Mouse (Mus musculus): ENCODE measurements around the gene Padi4. TPM values are rescaled to one million over a fixed set of nuclear protein-coding genes. Genes with fewer than 3 reads are reported as not detected.

The Padi4 gene
- total RNA-seq, 2 experiments from 2014 or later: 2.8 to 5.1 TPM

- no peak for ATAC-seq (replicated peaks; ENCODE audit: poor library complexity, severe bottlenecking)
These were observed 65.6 kb downstream of the Padi4 start for GRCm38 (mm10) chr4:140708297-140708927.

DNA sequence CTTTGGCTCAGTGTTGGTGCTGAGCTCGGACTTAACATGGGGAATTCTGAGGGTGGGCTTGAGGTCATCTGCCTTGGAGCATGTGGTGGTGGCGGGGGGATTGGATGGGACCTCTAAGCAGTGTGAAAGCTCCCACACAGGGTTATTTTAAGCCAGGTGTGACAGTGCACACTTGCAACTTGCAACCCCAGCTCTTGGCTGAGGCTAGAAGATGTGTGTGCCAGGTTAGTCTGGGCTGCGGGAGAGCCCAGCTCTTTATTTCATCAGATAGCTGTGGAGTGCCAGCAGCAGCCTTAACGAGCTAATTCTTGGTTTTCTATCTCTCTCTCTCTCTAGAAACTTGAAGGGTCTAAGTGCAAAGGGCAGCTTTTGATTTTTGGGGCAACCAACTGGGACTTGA lies 66.4 kb downstream of the Padi4 start:
- no peak for ATAC-seq (replicated peaks; ENCODE audit: poor library complexity, severe bottlenecking)

DNA sequence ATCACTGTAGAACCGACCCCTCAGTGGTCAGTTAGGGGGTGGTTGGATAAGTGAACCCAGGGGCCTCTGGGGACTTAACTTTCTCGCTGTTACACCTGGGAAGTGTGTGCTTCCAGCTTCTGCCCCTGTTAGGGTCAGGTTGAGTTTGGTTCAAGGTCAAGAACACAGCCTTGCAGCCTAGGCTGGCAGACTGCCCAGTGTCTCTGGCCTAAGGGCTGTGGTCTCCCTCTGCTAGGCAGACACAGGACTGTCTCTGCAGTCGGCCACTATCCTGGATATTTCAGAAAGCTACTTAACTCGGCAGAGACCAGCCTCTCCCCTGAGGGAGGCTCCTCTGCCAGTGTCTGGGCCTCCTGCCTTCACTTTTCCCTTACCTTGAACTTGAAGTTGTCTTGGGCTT lies 69.9 kb downstream of the Padi4 start:
- ATAC-seq (replicated peaks; ENCODE audit: poor library complexity, severe bottlenecking): no peak

DNA sequence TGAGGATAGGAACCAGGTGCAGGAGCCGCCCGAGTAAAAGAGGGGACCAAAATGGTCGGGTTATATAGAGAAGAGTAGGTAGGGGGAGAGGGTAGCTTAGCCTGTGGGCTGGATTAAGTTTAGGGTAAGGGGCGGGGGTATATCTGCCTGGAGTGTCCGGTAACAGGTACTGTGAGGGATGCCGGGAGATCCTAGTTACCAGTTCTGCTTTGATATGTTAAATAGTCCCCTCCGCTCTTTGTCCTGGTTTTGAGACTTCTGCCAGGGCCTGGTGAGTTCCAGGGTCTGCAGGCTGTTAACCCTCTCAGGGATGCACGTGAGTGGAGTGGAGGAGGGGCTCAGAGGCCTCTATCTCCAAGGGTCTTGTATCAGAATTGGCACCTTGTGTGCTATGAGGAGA lies 70.4 kb downstream of the Padi4 start:
- ATAC-seq (replicated peaks; ENCODE audit: poor library complexity, severe bottlenecking): no peak

- ATAC-seq (replicated peaks; ENCODE audit: poor library complexity, severe bottlenecking): peak; percentile 20
These were observed 71.3 kb downstream of the Padi4 start for GRCm38 (mm10) chr4:140702611-140703327.

DNA sequence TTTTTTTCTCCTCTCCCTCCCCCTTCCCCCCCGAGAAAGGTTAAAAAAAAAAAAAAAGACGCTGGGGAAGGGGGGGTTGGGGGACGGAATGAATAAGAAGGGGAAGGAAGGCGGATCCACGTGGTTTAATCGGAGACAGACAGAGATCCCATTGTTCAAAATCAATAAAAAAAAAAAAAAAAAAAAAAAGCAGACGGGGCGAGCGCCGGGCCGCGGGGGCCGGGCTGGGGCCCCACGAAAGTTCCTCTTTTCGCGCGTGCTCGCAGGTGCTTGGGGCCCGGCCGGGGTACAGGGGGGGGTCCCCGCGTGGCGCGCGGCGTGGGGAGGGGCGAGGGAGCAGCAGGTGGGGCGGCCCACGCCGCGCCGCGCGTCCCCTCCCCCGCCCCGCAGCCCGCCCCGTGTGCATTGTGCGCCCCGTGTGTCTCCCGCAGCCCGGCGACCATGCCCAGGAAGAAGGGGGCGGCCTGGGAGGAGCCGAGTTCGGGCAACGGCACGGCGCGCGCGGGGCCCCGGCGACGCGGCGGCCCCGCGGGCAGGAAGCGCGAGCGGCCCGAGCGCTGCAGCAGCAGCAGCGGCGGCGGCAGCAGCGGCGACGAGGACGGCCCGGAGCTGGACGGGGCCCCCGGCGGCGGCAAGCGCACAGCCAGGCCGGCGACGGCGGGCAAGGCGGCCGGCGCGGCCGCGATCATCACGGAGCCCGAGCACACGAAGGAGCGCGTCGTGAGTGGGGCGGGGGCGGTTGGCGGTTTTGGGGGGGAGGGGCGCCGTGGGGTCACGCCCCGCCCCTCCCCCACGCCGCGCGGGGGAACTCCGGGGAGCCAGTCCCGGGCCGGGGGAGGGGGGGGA lies 72.1 kb downstream of the Padi4 start:
- ATAC-seq (replicated peaks; ENCODE audit: poor library complexity, severe bottlenecking): peak; percentile 13

- peak; percentile 36 for ATAC-seq (replicated peaks; ENCODE audit: poor library complexity, severe bottlenecking)
These were observed 72.9 kb downstream of the Padi4 start for GRCm38 (mm10) chr4:140701049-140701715.

DNA sequence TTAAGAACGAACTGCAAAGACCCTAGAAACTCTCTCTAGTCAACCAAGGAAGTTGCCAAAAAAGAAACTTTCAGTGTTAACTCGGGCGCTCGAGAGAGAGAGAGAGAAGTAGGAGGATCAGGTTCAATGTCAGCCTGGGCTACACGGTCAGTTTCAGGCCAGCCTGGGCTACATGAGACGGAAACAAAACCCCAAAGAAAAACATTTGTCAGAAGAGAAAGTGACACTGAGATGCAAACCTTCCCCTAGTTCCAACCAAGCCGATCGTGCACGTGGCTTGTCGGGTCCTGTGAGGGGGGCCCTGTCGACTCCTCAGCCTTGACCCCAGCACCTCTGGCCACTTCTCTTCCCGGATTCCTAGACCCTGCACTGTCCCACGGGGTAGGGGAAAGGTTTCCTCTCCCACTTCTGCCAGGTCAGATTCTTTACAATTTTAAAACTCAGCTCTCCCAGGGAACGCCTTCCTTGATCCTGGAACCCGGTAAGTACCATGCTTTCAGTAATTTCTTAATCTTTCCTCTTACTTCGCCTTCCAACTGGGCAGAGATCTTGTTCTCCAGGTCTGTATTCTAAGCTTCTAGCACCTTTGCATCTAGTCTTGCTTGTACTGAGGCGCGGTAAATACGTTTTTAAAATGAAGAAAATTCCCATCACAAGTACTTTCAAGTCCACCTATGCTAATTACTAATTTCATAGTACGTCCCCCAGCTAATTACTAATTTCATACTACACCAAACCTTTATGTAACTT lies 73.6 kb downstream of the Padi4 start, which contains the start of gene Rcc2:
TSS of gene Rcc2 (plus strand) at position 273 of the 750 bp plus-strand sequence.
- ATAC-seq (replicated peaks; ENCODE audit: poor library complexity, severe bottlenecking): 0 out of 2 replicates have a peak, but pooled peaks have one; percentile 2

DNA sequence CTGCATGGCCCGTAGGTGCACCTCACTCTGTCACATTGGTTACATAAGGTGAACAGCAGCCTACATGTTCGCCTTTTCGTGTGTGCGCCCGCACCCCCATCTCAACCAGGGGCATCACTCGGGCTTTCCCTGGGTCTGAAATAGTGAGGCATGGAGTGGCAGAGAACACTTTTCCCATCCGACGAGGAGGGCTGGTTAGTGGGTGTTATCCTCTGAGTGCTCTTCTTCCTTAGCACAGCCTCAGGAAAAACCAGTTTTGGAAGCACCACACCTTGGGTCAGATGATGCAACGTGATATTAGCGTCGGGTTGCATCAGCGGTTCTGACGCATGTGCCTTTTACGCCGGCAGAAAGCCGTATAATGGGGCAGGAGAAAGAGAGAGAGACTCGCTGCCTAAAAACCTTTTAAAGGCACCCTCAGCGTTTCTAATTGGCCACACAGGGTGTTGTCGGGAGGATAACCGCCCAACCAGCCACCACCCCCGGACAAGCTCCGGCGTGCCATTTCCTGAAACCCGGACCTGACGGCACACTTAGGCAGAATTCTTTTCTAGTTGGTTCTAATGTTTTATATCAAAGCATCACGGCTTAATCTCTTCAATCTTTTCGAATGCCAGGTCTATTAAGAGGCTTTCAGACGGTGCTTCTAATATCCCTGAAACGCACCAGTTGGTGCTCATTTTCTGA lies 74.5 kb downstream of the Padi4 start:
- ATAC-seq (replicated peaks; ENCODE audit: poor library complexity, severe bottlenecking): peak; percentile 63

Other genes starting within 250 kb of the Padi4 start
- 4.2 and 6.0 TPM in 2 replicates for gene Arhgef10l, start 108.2 kb downstream of the Padi4 start, total RNA-seq (2014; fragmentation: Nextera tagmentation)
- gene Arhgef10l, start 108.2 kb downstream of the Padi4 start, total RNA-seq (2017): 6.9 and 7.2 TPM in 2 replicates
- 150 and 183 TPM in 2 replicates for gene Rcc2, start 73.7 kb downstream of the Padi4 start, total RNA-seq (2014; fragmentation: Nextera tagmentation)
- gene Rcc2, start 73.7 kb downstream of the Padi4 start, total RNA-seq (2017): 146 and 176 TPM in 2 replicates
- not detected in 2 replicates for gene Padi6, start 31.6 kb downstream of the Padi4 start, total RNA-seq (2014; fragmentation: Nextera tagmentation)
- gene Padi6, start 31.6 kb downstream of the Padi4 start, total RNA-seq (2017): not detected in 2 replicates
- 0.19 and 0.21 TPM in 2 replicates for gene Padi3, start 36.4 kb upstream of the Padi4 start, total RNA-seq (2014; fragmentation: Nextera tagmentation)
- 0.04 TPM in 1 of 2 replicates, not detected in the other for gene Padi3, start 36.4 kb upstream of the Padi4 start, total RNA-seq (2017)
- gene Padi1, start 71.5 kb upstream of the Padi4 start, total RNA-seq (2014; fragmentation: Nextera tagmentation): not detected in 2 replicates
- gene Padi1, start 71.5 kb upstream of the Padi4 start, total RNA-seq (2017): not detected in 2 replicates
- gene Padi2, start 132.1 kb upstream of the Padi4 start, total RNA-seq (2014; fragmentation: Nextera tagmentation): 13.1 TPM in 2 replicates
- 4.0 and 6.6 TPM in 2 replicates for gene Padi2, start 132.1 kb upstream of the Padi4 start, total RNA-seq (2017)
- 143 and 167 TPM in 2 replicates for gene Sdhb, start 187.0 kb upstream of the Padi4 start, total RNA-seq (2014; fragmentation: Nextera tagmentation)
- gene Sdhb, start 187.0 kb upstream of the Padi4 start, total RNA-seq (2017): 116 and 142 TPM in 2 replicates
- 30.0 and 30.5 TPM in 2 replicates for gene Atp13a2, start 212.6 kb upstream of the Padi4 start, total RNA-seq (2014; fragmentation: Nextera tagmentation)
- 14.5 and 23.6 TPM in 2 replicates for gene Atp13a2, start 212.6 kb upstream of the Padi4 start, total RNA-seq (2017)
- gene Mfap2, start 236.2 kb upstream of the Padi4 start, total RNA-seq (2014; fragmentation: Nextera tagmentation): not detected in 2 replicates
- gene Mfap2, start 236.2 kb upstream of the Padi4 start, total RNA-seq (2017): not detected in 2 replicates

Data from granulocyte monocyte progenitor cell, adult 5-6 weeks (primary cell).